Mouse (Mus musculus) layer of hippocampus, adult 11-12 months (tissue): ENCODE measurements around the gene Cnfn.

Experiments
- DNase-seq: peaks from one replicate; pipeline ENCODE4 v3.0.0; 2022; ENCODE audit warnings: low spot score

The Cnfn gene

DNA sequence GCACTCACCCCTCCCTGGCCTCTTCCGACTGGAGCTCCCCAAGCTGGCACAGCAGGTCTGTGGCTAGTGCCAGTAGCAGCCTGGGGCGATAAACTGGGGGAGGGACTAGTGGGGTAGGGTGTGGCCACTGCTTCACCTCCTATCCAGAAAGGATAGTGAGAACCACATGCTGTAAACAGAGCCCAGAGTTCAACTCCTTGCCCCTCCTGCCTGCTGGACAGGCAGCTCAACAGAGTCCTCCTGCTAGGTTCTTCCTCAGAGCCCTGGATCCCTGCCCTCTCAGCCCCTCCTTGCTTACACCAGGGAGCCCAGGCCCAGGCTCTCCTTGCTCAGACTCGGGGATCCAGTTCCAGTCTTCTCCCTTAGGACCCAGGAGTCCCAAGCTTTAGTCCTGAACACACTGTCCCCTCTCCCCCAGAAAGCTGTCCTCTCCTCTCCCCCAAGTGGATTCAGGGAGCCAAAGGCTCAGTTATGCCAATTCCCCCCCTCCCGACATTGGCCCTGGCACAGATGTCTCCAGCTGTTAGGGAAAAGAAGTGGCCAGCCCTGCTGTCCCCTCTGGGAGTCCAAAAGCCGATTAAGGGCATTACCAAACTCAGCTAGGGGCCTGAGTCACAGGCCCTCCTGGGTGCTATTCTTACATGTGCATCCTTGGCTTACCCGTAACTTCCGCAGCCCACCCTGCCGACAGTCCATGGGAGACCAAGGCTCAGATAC lies 20.7 kb upstream of the Cnfn start:
- DNase-seq: peak; percentile 32

DNA sequence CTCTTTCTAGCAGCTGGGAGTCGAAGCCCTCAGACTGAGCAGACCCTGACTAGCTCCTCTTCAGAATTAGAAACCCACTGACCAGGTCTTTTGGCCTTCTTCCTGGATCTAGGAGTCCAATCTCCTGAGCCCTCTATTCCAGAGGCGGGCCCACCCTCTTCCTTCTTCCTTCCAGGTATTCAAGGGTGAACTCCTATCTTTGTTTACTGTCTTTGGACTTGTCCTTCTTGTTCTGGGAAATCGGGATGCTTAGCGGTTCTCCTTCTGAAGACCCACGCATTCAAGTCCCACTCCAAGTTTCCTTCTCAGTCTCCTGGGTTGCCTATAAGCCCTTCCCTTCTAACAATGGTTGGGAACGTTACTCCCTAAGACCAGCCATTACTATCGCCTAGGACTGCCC lies 19.4 kb upstream of the Cnfn start:
- no peak for DNase-seq

DNA sequence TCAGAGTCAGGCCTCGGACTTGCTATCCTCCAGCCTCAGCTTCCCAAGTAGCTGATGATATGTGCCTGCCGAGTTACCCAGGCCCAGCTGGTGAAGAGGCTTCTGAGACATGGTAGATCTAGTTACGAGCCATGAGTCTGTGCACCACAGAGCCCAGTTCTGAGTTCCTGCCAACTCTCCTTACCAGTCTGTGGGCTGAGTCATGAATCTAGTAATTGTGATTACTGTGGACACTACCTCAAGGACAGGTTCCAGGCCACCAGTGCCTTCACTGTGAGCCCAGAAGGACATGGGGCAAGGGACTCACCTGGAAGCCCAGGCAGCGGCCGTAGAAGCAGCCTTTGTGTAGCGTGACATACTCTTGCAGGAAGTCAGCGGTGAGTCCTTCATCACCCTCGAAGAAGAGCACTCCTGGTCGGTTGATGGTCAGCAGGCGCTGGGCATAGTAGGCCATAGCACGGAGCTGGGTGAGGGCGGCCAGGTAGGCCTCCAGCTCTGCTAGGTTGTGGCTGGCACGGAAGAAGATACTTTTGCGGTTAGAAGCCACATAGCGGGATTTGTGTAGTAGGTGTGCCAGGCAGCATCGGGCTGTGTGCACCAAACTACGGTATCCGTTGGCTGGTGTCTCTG lies 18.4 kb upstream of the Cnfn start:
- DNase-seq: no peak

DNA sequence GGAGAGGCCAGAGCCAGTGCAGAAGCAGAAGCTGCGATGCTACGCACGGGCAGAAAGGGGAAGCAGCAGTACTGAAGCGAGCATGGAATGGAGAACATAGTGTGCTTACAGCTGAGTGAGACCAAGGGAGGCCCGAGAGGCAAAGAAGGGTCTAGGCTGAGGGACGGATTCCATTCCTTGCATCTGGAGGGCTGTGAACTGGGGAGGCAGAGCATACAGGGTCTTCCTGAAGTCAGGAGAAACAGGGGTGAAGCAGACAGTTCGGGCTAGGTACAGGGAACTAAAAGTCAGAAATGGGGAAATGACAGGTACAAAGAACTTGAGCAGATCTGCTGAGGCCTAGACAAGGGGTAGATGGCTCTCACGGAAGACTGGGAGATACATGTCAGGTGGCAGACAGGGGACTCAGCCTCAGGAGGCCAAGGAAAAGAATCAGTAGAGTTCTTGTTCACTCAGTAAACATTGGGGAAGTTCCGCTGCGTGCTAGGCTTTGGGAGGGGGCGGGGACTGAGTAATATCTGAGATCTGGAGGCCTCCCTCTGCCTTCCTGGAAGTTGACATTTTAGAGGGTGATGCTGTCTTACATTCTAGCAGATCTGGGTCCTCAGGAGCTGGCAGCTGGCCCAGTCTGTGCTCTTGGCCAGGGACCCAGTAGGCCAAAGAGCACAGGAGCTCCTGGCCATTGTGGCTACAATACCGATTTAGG lies 16.5 kb upstream of the Cnfn start:
- peak; percentile 66 for DNase-seq

DNA sequence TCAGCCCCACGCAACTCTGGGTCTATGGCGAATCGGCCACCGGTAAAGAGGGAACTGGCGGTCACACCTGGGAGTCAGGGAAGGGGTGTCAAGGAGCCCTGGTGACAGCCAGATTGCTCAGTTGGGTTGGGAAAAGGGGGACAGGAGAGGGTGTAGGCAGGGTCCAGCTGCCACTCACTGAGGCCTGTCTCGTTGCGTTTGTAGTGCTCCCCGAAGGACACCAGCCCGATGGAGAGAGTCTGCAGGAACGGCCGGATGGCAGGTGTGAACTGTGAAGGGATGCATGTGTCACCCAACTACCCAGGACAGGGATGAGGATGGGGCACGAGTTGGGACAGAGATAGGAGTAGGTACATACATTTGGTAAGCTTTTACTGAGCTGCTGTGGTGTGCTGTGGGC lies 15.7 kb upstream of the Cnfn start:
- no peak for DNase-seq

DNA sequence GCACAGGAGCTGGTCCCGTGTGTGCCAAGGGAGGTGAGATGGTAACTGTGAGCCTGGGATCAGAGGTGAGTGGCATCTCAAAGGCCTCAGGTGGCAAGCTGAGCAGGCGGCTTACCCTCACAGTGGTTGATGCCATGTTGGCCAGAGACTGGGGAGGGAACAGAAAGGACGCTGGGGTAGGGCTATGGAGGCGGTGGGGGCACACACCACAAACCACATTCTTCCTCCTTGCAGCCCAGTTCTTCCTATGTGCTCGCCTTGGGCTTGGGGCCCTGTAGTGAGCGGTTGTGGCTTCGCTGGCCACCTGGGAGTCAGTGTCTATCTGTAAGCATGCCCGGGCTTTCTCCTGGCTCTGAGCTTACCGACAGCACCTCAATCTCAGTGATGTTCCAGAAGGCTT lies 15.3 kb upstream of the Cnfn start:
- no peak for DNase-seq

DNA sequence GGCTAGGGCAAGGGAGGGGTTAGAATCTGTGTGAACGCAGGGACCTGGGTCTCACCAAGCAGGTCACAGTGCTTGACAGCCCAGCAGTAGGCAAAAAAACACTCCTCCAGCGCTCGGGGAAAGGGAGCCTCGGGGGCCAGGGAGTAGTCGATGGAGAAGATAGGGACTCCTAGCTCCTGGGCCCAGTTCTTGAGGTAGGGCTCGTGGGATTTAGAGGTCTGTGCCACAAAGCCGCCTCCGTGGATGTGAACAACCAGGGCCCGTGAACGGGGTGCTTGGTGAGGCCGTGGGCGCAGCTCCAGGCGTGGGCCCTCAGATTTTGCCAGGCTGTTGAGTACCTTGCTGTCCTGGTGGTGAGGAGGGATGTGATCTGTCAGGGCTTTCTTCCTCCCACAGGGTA lies 14.8 kb upstream of the Cnfn start:
- DNase-seq: no peak

DNA sequence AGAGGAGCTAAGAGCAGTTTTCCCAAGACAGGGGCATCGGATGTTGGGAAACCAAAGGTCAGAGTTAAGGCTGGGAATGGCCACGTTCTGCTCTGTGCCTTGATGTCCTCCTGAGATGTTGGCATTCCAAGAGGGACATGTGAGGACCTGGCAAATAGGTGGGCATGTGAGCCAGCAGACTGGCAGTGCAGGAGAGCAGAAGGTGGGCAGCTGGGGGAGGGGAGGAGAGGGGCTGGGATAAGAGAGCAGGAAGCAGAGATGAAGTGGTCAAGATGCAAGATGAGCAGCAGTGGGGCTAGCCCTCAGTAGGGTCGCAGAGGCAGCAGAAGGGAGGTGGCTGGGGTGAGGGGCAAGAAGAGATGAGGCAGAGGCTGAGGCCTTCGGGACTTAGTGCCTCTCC lies 14.4 kb upstream of the Cnfn start:
- DNase-seq: no peak

DNA sequence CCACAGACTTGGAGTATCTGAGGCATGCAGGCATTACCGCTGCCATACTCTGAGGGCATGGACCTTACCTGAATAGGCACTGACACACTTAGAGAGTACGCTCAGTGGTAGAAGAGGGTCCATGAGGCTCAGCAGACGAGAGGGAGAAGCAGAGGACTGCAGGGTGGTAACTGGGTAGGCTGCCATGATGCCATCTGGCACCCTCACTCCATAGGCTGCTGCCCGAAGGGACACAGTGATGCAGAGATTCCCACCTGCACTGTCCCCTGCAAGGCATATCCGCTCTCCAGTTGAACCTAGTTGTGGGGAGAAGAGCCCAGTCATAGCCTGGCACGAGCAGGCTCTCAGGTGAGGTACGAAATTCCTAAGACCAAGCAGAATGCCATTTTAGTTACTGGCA lies 13.9 kb upstream of the Cnfn start:
- no peak for DNase-seq

DNA sequence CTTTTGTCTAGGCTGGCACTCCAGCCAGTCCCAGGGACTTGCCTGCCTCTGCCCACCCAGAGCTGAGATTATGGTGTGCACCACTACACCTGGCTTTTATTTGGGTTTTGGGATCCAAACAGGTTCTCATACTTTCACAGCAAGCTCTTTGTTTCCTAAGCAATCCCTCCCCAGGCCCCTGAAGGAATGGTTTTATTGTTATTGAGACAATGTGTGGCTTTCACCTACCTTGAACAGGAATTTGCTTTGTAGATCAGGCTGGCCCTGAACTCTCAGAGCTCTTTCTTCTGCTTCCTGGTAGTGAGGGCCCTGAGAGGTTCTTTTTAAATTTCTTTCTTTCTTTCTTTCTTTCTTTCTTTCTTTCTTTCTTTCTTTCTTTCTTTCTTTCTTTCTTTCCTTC lies 13.0 kb upstream of the Cnfn start:
- DNase-seq: no peak

DNA sequence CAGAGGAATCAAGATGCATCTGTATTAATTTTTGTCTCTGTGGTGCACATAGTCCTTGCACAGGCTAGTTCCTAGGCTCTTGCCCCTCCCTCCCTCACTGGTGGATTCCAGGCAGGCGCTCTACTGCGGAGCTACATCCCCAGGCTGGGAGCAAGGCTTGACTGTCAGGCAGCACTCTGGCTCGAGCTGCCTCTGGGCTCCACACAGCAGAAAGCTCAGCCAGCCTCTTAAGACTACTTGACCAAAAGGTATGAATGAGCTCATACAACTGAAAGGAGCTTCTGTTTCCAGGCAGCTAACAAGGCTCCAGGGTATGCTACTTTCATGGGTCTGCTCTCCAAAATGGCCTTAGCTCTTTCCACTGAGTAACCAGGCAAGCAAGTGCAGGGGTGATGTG lies 11.8 kb upstream of the Cnfn start:
- no peak for DNase-seq

DNA sequence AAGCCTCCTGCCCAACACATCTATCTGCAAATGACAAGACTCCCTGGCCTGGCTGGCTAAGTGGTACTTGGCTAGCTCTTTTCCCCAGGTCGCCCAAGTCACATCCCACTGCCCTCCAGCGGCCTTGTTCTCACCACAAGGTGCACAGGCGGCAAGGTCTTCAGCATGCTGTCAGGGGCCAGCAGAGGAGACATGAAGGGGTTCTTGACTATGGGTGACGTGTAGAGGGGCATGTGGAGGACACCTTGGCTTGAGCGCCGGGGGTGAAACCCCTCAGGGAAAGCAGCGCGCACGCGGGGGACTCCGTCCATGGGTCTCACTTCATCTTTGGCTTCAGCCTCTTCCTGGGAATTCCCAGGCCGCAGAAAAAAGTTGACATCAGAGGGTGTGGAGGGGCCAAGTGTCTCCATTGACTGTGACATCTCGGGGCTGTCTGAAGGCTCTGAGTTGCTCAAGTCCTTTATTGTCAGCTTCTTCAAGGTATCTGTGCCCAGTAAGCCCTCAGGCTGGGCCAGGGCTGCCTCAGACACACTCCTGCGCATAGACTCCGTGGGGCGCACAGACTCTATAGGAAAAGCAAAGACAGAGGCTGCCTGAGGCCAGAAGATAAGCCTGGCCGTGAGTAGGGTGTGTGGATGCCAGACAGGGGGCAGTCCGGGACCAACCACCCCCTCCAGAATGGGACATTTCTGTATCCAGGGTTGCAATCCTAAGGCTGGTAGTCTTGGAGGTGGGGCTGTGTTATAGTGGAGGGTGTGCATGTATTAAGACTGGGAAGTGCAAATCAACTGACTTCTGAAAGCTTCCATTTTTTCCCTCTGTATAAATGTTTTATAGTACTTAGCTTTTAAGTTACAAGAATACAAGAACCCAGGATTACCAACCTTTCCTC lies 11.1 kb upstream of the Cnfn start:
- no peak for DNase-seq

DNA sequence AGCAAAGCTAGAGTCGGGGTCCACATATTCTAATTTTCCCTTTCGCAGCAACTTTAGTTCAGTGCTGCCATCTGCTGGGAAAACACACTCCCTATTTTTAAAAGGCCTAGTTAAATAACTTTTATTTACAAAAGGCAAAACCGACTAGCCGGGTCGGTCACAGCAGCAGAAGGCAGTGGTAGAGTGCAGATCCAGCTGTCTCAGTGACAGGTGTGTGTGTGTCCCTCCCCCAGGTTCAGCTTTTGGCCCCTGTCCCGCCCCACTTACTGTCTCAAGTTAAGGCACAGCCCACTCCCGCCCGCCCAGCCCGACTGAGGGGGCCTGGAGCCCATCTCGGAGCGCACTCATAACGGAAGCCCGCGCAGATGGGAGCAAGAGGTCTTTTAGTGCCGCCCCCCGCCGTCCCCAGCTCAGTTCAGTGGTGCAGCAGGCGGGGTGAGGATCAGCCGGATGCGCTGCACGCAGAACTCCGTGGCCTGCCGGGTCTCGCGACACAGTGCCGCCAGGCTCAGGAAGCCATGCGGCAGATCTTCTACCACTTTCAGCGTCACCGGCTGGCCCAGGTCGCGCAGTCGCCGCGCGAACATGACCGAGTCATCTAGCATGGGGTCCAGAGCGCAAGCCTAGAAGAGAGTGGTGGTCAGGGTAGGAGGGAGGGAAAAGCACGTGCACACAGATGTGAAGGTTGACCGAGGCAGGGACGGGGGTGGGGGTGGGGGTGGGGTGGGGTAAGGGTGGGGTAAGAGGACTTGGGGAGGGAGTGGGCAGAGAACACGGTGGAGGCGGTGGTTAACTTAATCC lies 10.2 kb upstream of the Cnfn start:
- no peak for DNase-seq

DNA sequence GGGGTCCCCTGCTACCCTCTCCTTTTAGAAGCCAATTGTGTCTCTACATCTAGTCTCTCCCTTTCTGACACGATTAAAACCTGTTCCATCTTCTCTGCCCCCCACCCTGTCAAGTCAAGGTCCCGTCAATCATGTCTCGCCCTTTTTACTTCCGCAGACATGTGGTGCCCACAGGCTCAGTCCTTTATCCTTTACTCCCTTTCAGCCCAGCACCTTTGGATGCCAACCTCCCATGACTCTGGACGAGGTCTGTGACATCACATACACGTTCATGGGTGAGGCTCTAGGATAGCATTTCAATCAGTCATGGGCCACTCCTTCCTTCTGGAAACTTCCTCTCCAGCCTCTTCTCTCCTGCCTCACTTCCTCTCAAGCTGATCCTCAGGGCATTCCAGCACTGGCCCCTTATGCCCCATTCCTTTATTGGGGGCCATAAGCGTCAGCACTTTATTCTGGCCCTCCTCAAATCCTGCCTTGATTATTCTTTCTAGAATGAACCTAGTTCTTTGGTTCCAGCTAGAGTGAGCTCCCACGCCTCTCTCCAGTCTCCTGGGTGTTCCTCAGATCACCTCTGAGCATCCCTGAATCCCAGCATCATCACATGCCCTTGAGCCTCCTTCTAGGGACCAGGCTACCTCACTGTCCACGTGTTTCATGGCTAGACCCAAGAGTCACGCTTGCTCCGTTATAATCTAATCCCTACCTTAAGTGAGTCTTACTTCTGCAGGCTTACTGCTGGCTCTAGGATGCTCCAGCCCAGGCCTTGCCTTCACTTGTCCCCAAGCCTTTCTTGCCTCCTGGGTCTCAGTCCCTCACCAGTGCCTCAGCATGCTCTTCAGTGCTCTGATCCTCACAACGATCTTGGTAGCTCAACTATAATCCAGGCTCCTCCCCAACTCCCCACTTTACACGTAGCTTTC lies 8.9 kb upstream of the Cnfn start:
- DNase-seq: no peak

DNA sequence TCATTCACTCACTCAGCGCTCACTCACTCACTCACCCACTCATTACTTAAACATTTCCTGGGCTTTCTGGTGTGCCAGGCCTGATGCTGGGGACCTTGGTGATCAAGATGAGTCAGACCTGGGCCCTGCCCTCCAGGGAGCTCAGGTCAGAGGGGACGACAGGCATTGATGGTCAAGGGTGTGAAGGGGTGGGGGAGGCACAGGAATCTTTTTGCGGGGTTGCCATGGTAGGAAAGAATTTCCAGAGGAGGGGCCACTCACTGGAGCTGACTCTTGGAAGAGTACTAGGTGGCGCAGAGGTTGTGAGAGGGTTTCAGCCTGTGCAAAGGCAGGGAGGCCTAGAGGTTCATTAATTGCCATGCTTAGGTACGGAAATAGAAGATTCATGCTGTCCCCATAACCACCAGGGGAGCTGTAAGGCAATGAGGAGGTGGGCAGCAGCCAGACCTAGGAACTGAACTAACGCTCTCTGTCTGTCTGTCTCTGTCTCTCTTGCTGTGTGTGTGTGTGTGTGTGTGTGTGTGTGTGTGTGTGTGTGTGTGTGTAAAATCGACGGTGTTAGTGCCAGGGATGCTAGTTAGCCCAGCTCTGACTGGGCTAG lies 7.7 kb upstream of the Cnfn start:
- DNase-seq: no peak

DNA sequence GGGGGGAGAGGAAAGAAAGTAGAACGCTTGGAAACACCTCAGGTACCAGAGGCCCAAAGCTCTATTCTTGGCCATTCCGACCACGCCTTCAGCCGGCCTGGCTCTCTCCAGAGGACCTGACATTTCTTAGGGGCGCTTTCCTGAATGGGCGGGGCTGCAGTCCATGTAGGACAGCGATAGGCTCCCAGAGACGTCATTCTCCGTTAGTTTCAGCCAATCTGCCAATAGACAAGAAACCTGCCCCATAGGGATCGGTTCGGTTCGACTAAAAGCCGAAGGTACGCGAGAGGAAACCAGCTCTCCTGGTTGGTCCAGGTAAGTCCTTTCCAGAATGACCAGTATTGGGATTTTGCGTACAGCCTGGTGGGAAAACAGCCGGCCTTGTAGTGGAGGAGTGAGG lies 7.0 kb upstream of the Cnfn start:
- DNase-seq: peak; percentile 92

DNA sequence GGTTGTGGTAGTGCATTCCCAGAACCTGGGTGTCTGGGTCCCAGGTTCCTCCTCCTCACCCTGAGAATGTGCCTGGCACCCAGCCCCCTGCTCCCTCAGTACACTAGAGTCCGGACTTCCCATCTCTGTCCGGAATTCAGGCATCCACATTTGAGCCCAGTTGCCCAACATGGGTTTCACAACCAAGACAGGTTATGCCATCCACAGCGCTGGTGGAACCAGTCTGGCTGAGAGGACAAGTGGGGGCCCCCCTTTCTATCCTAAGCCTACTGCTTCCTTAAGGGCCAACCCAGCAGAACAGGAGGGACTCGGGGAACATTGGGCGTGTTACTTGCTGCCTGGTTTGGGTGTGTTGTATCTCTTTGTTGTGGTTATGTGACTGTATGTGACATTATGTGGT lies 2.9 kb upstream of the Cnfn start:
- no peak for DNase-seq

DNA sequence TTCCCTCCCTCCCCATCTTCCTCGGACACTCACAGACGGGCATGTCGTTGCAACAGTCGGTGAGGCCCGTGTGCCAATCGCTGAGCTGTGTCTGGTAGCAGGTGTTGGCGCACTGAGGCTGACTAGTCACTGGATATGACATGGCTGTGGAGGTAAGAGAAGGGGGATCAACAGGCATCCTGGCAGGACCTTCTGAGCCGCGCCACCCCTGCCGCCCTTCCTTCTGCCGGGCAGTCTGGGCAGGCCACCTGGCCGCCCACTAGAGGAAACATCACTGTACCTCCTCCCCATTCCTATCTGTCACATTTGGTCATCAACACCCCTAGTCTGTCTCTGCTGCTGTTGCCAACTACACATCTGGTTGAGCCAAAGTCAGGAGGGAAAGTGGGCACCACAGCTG lies 1.2 kb downstream of the Cnfn start:
- no peak for DNase-seq

DNA sequence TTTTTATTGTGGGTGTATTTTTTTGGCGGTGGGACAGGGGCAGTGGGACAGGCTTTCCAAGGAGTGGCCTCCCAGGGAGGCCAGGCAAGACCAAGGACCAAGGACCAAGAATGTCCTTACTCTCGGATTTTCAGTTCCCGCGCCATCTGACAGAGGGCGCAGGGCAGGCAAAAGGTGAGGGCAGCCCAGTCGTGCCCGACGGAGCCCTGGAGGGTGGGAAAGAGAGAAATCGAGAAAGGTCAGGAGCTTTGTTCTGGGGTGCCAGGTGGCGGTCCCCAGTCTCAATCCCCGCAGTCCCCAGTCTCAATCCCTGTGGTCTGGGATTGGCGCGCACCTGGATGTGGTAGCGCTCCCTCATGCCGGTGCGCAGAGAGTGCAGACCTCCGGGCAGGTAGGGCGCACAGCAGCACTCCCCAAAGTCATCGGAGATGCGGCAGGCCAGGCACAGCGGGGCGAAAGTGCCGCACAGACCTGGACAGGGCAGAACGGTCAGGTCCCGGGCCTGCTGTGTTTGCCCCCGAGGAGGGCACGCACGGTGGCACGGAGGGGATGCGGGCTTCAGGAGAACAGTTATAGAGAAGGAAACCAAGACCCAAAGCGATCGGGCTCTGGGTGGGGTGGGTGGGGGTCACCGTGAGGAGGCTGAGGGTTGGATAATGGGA lies 1.8 kb downstream of the Cnfn start:
- DNase-seq: no peak
